Comparison of ENCODE assay signal across 9 mouse cellular contexts in the genomic region with DNA sequence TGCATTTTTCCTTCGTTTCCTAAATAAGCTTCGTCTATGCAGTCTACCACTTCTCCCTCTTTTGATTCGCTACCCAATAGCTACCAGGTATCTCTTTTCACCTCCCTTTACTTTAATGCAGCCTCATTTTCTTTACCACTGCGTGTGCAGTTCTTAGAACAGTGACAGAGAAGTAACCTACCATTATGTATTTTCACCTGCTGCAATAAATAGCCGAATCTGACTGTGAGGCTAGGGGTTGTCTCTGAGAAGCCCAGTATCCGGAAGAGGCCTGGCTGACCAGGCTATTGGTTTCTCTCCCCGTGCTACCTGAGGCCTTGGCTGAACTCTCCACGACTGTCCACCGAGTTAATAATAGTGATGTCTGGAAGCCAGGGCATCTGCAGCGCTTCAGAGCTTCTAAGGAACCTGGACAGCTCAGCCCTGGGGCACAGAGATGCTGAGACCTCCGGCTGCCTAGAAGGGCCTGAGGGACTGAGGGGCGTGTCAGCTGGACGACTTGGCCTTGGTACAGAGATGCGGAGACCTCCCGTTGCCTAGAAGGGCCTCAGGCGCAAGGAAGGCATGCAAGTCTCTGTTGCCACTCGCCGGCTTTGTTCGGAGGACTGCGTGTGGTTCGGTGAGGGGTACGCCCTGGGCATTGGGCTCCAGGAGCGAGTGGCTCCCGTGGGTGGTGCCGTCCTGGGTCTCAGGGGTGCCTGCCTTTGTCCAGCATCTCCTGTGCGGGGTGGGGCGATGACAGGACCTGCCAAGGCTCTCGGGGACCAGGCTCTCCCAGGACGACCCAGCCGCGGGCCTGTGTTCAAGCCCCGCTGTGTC. TPM values are rescaled to one million over a fixed set of nuclear protein-coding genes. Genes with fewer than 3 reads are reported as not detected.
DNase-seq lines count a peak whose midpoint lies in the region; ATAC-seq and TF ChIP-seq lines count a peak whose summit lies in the region.
"Had no signal": no experiment of that assay in that cellular context is flagged by ENCODE, and none has a peak within 500 bp of the region (broad histone marks: within the 10 kb centered on the region; RNA-seq: fewer than 3 reads in every experiment).

No protein-coding gene starts in this region.

- 7% methylated on average over 32 of the region's 32 CpGs for WGBS in cerebellum, adult 2 months
- WGBS in forebrain, embryonic 16.5 days, result 12% methylated on average over 32 of the region's 32 CpGs
- WGBS in olfactory bulb, adult 2 months, result 18% methylated on average over 32 of the region's 32 CpGs

- peak overlapping the region; percentile 71 for H3K9ac ChIP-seq in forebrain, embryonic 16.5 days (replicated peaks; ENCODE audit: low read depth, low read length)

- peak; percentile 98 for ATAC-seq in forebrain, embryonic 16.5 days

- no peak for TF ChIP-seq CTCF in cerebellum, adult 2 months (IDR thresholded peaks at IDR 0.05; ENCODE audit: borderline replicate concordance, insufficient read depth, low read depth, low read length)
- no peak for TF ChIP-seq CTCF in olfactory bulb, adult 2 months (IDR thresholded peaks at IDR 0.05; ENCODE audit: insufficient read depth, low read depth, low read length)

- H3K4me1 ChIP-seq in cerebellum, adult 2 months (ENCODE audit: control insufficient read depth, insufficient read depth, low read length), result no peaks in the 10 kb centered on the region; the same call in 1 of the 2 replicates
- H3K4me1 ChIP-seq in forebrain, embryonic 16.5 days (replicated peaks; ENCODE audit: control insufficient read depth, insufficient read depth, low read length), result peaks cover 6% of the 10 kb centered on the region
- H3K4me1 ChIP-seq in olfactory bulb, adult 2 months (ENCODE audit: control insufficient read depth, insufficient read depth, low read length), result peaks cover 7% of the 10 kb centered on the region

- H3K4me2 ChIP-seq in forebrain, embryonic 16.5 days (ENCODE audit: low read length), result peak overlapping the region; percentile 72

- no peaks in the 10 kb centered on the region for H3K9me3 ChIP-seq in forebrain, embryonic 16.5 days (ENCODE audit: control insufficient read depth, low read length)
- H3K9me3 ChIP-seq: G1E had no signal

- peak; percentile 59; the same call in 1 of the 2 replicates for TF ChIP-seq POLR2A in cerebellum, adult 2 months (IDR thresholded peaks at IDR 0.05; ENCODE audit: borderline replicate concordance, insufficient read depth, low read length)
- TF ChIP-seq POLR2A in olfactory bulb, adult 2 months (IDR thresholded peaks at IDR 0.05; ENCODE audit: insufficient read depth, low read depth, low read length), result 0 out of 2 replicates have a peak, but pooled peaks have one; percentile 19

- intact Hi-C loops in heart, postnatal 10 days (cut with DNase I), result no loop called here

- peak overlapping the region; percentile 6; the same call in 1 of the 2 replicates for H3K27ac ChIP-seq in cerebellum, adult 2 months (ENCODE audit: insufficient read depth, low read length)
- no peak overlapping the region; the same call in 1 of the 2 replicates for H3K27ac ChIP-seq in forebrain, embryonic 16.5 days (ENCODE audit: low read length)
- H3K27ac ChIP-seq in olfactory bulb, adult 2 months (ENCODE audit: insufficient read depth, low read depth, low read length), result no peak overlapping the region

- peak overlapping the region; percentile 62 for H3K4me3 ChIP-seq in cerebellum, adult 2 months (replicated peaks; ENCODE audit: insufficient read depth, low read depth, low read length)
- peak overlapping the region; percentile 49 for H3K4me3 ChIP-seq in forebrain, embryonic 16.5 days (replicated peaks; ENCODE audit: low read length)
- peak overlapping the region; percentile 74 for H3K4me3 ChIP-seq in olfactory bulb, adult 2 months (ENCODE audit: insufficient read depth, low read depth, low read length)

- H3K36me3 ChIP-seq in forebrain, embryonic 16.5 days (ENCODE audit: control insufficient read depth, insufficient read depth), result peaks cover 6% of the 10 kb centered on the region; the same call in 1 of the 2 replicates
- H3K36me3 ChIP-seq: G1E had no signal

- H3K27me3 ChIP-seq in cerebellum, adult 2 months (ENCODE audit: control insufficient read depth, insufficient read depth, low read length), result no peaks in the 10 kb centered on the region
- H3K27me3 ChIP-seq in forebrain, embryonic 16.5 days (replicated peaks; ENCODE audit: control insufficient read depth, insufficient read depth, low read length), result no peaks in the 10 kb centered on the region

- DNase-seq in ES-CJ7 (ENCODE audit: low read depth, low spot score), result peak; percentile 91
- peak; percentile 83 for DNase-seq in cerebellum, adult 2 months
- peak; percentile 65 to 76 for DNase-seq in heart, postnatal 10 days
- peak; percentile 85 to 90 for DNase-seq in kidney, postnatal 4 days
- peak; percentile 35 to 49 for DNase-seq in lung, adult 18-20 months
- DNase-seq in T-cell, adult 2 months (ENCODE audit: low spot score), result no peak

RNA-seq across cellular contexts. Expression of a gene that starts 17.4 kb away (rescaled TPM):
- 3.1 and 4.0 TPM in 2 replicates for polyA plus RNA-seq in cerebellum, adult 2 months (2012; rRNA removed)
- polyA plus RNA-seq in forebrain, embryonic 16.5 days (2015; fragmentation: Nextera tagmentation; extraction: Ambion mirVana), result 3.2 and 5.8 TPM in 2 replicates
- 1 to 10 TPM; 4.6 to 6.4 TPM for total RNA-seq in heart, postnatal 10 days (2021)
- polyA plus RNA-seq in olfactory bulb, adult 2 months (2012; ENCODE audit: insufficient read depth, insufficient read length, low replicate concordance, missing spikeins), result not detected in 2 replicates
- polyA plus RNA-seq: G1E had no signal

RNA-seq across cellular contexts. Expression of a gene that starts 19.9 kb away (rescaled TPM):
- polyA plus RNA-seq in cerebellum, adult 2 months (2012; rRNA removed), result 7.2 and 7.9 TPM in 2 replicates
- 20.8 and 23.1 TPM in 2 replicates for polyA plus RNA-seq in forebrain, embryonic 16.5 days (2015; fragmentation: Nextera tagmentation; extraction: Ambion mirVana)
- 1 to 10 TPM; 5.6 to 6.9 TPM for total RNA-seq in heart, postnatal 10 days (2021)
- not detected in 2 replicates for polyA plus RNA-seq in olfactory bulb, adult 2 months (2012; ENCODE audit: insufficient read depth, insufficient read length, low replicate concordance, missing spikeins)

RNA-seq across cellular contexts. Expression of a gene that starts 37.1 kb away (rescaled TPM):
- polyA plus RNA-seq in cerebellum, adult 2 months (2012; rRNA removed), result 158 and 183 TPM in 2 replicates
- 132 and 142 TPM in 2 replicates for polyA plus RNA-seq in forebrain, embryonic 16.5 days (2015; fragmentation: Nextera tagmentation; extraction: Ambion mirVana)
- 100 to 1,000 TPM in 1 of 2 experiments, 10 to 100 TPM in 1; 94.5 to 117 TPM for total RNA-seq in heart, postnatal 10 days (2021)
- 65.3 and 733 TPM in 2 replicates for polyA plus RNA-seq in olfactory bulb, adult 2 months (2012; ENCODE audit: insufficient read depth, insufficient read length, low replicate concordance, missing spikeins)

RNA-seq across cellular contexts. Expression of a gene that starts 47.9 kb away (rescaled TPM):
- polyA plus RNA-seq in cerebellum, adult 2 months (2012; rRNA removed), result 14.2 and 17.1 TPM in 2 replicates
- 32.9 and 34.0 TPM in 2 replicates for polyA plus RNA-seq in forebrain, embryonic 16.5 days (2015; fragmentation: Nextera tagmentation; extraction: Ambion mirVana)
- 10 to 100 TPM; 19.8 to 20.3 TPM for total RNA-seq in heart, postnatal 10 days (2021)
- polyA plus RNA-seq in olfactory bulb, adult 2 months (2012; ENCODE audit: insufficient read depth, insufficient read length, low replicate concordance, missing spikeins), result not detected in 2 replicates

RNA-seq across cellular contexts. Expression of a gene that starts 47.9 kb away (rescaled TPM):
- polyA plus RNA-seq in cerebellum, adult 2 months (2012; rRNA removed), result 0.51 and 0.62 TPM in 2 replicates
- 26.1 and 26.8 TPM in 2 replicates for polyA plus RNA-seq in forebrain, embryonic 16.5 days (2015; fragmentation: Nextera tagmentation; extraction: Ambion mirVana)
- 10 to 100 TPM in 1 of 2 experiments, 1 to 10 TPM in 1; 7.0 to 11.2 TPM for total RNA-seq in heart, postnatal 10 days (2021)
- not detected in 2 replicates for polyA plus RNA-seq in olfactory bulb, adult 2 months (2012; ENCODE audit: insufficient read depth, insufficient read length, low replicate concordance, missing spikeins)
